In the genomic region with DNA sequence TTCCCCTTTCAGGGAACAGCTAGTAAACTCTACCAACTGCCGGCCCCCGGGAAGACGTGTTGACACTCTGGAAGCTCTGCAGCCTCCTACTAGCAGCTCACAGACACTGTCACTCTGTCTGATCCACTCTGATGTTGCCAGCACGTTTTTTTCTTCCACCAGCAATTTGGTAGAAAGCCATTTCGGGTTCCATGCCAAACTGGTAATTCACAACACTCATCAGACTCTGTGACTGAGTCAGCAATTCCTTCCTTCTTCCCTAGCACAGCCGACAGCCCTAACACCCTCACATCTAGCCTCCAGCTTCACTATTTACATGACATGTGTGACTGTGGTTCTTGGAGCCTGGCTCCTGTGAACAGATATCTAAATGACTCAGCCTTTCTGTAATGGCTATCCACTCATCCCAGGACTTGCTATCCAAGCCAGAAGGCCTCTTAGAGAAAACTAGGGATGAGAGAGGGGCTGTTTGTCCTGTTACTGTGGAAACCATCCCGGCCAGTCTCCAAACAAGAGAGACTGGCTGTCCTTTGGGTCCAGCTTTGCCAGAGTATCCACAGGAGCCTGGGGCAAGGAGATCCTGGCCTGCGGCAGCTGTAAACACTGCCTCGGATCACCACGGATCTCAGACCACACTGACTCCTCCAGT, we compare ENCODE assay signal across 10 mouse cellular contexts.
DNase-seq lines count a peak whose midpoint lies in the region; ATAC-seq lines count a peak whose summit lies in the region.
"Had no signal": no experiment of that assay in that cellular context is flagged by ENCODE, and none has a peak within 500 bp of the region (broad histone marks: within the 10 kb centered on the region; RNA-seq: fewer than 3 reads in every experiment).

No protein-coding gene starts in this region.

- no peak overlapping the region for H3K4me3 ChIP-seq in lung, embryonic 15.5 days
- H3K4me3 ChIP-seq: embryonic facial prominence, embryonic 12.5 days; neural tube, embryonic 12.5 days had no signal

- intact Hi-C loops in gastrocnemius, postnatal 36 days (cut with DNase I) = no loop called here

- 20% methylated on average over 10 of the region's 10 CpGs for WGBS in lung, embryonic 15.5 days

- H3K4me1 ChIP-seq in lung, embryonic 15.5 days = peaks cover 38% of the 10 kb centered on the region

- peak; percentile 91 for ATAC-seq in lung, embryonic 15.5 days (ENCODE audit: borderline replicate concordance, extremely low read depth, low FRiP score, low TSS enrichment)

- H3K27me3 ChIP-seq in lung, embryonic 15.5 days = no peaks in the 10 kb centered on the region
- H3K27me3 ChIP-seq: neural tube, embryonic 12.5 days had no signal

- H3K4me2 ChIP-seq in lung, embryonic 15.5 days = 0 out of 2 replicates have a peak overlapping the region, but pooled peaks have one; percentile 9
- H3K4me2 ChIP-seq: embryonic facial prominence, embryonic 12.5 days; neural tube, embryonic 12.5 days had no signal

- no peaks in the 10 kb centered on the region for H3K36me3 ChIP-seq in lung, embryonic 15.5 days
- H3K36me3 ChIP-seq: embryonic facial prominence, embryonic 12.5 days; neural tube, embryonic 12.5 days had no signal

- peak; percentile 33 for DNase-seq in embryo, embryonic 9.5 days (ENCODE audit: extremely low spot score)
- no peak for DNase-seq in embryo, embryonic 10 days (ENCODE audit: low spot score)
- peak; percentile 89 for DNase-seq in MN1 (ENCODE audit: low spot score)
- peak; percentile 36 to 44 for DNase-seq in gastrocnemius, postnatal 36 days
- DNase-seq in layer of hippocampus, adult 18-20 months (ENCODE audit: low spot score in 2 of 2) = peak; percentile 66 to 81
- DNase-seq in spleen, postnatal 14 days (ENCODE audit: low spot score in 2 of 2) = no peak
- DNase-seq in spleen, adult 12 weeks (ENCODE audit: low spot score) = no peak

- H3K9ac ChIP-seq in lung, embryonic 15.5 days = no peak overlapping the region
- H3K9ac ChIP-seq: embryonic facial prominence, embryonic 12.5 days; neural tube, embryonic 12.5 days had no signal

- peak overlapping the region; percentile 63 for H3K27ac ChIP-seq in lung, embryonic 15.5 days
- H3K27ac ChIP-seq: embryonic facial prominence, embryonic 12.5 days; neural tube, embryonic 12.5 days had no signal

- no peaks in the 10 kb centered on the region for H3K9me3 ChIP-seq in lung, embryonic 15.5 days
- H3K9me3 ChIP-seq: embryonic facial prominence, embryonic 12.5 days had no signal

Comparison
In these comparisons a context has a peak if more than half of its experiments do, and no peak if none do; other contexts are left out.
1. DNase-seq: peak in embryo, embryonic 9.5 days (single experiment), MN1 (single experiment), gastrocnemius, postnatal 36 days (2 of 2) and layer of hippocampus, adult 18-20 months (2 of 2); none in embryo, embryonic 10 days (single experiment), spleen, postnatal 14 days (0 of 2) and spleen, adult 12 weeks (single experiment).